Mouse (Mus musculus): ENCODE measurements at regions not wholly inside any gene's neighbourhood (a gene's known extent, or its start where the extent isn't known, plus 50 kb on each side); places are given as distances from the start of the nearest gene placed in this dataset.

DNA sequence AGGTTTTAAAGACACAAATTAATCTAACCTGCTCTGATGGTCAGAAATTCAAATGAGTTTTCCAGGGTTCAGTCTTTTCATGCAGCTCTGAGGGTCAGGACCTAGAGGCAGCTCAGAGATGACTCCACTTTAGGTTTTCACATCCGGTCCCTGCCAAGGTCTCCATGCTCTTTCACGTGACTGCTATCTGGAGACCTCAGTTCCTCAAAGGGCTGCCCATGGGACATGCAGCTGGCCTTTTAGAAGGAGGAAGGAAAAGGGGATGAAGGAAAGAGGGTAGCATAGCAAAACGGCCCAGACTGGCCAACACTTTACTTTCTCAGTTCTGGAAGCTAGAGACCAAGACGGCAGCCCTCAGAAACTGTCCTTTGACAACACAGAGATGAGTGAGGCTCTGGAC lies 276.6 kb downstream of the Nuak1 start:
- Histone ChIP-seq H3K9ac (replicated peaks; ENCODE audit: low read depth, low read length) (no peak overlapping the region), H3K4me2 (replicated peaks; ENCODE audit: low read depth, low read length) (no peak overlapping the region), H3K9me3 (ENCODE audit: control insufficient read depth, low read depth, low read length) (no peaks in the 10 kb centered on the region), H3K27ac (ENCODE audit: low read length) (no peak overlapping the region), H3K4me3 (ENCODE audit: low read depth, low read length) (no peak overlapping the region), H3K36me3 (ENCODE audit: control insufficient read depth, insufficient read depth, low read length) (no peaks in the 10 kb centered on the region), H3K27me3 (ENCODE audit: control insufficient read depth, insufficient read depth, low read length) (no peaks in the 10 kb centered on the region), H3K4me1 (ENCODE audit: control insufficient read depth, insufficient read depth, low read length) (no peaks in the 10 kb centered on the region)
- no peak for ATAC-seq (ENCODE audit: insufficient number of reproducible peaks, insufficient read depth, low FRiP score, low read depth)
- WGBS, result 72% methylated on average over 4 of the region's 4 CpGs

DNA sequence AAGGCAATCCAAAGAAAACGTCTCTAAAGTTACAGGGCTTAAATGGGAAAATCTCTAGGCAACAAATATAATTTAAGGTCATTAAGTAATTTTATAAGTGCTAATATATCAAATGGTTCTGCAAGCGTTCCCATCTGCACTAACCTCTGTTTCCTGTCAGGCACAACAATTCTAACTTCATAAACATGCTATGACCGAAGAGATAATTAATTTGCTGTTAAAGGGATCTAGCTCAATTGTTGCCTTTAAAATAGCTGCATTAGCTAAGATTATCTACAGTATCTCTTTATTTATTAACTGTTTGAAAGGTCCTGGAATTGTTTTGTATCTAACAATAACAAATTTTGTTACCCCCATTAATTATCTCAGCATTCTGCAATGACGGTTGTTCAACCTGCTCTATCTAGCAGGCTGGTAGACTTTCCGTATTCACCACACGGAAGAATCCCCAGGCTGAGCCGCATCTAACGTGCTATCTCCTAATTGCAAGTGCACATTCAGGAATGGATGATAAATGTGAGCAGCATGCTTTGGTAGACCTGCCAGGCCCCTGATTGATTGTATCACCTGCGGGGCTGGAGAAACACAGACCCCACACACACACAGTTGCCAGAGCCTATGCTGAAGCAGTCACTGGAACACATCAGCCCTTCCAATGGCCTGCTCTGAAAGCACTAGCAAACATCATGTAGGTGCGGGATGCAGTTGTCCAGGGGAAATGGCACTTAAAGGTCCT lies 274.4 kb downstream of the Nuak1 start:
- no peak for ATAC-seq (ENCODE audit: insufficient number of reproducible peaks, insufficient read depth, low FRiP score, low read depth)
- Histone ChIP-seq H3K36me3 (ENCODE audit: control insufficient read depth, insufficient read depth, low read length) (no peaks in the 10 kb centered on the region), H3K9me3 (ENCODE audit: control insufficient read depth, low read depth, low read length) (no peaks in the 10 kb centered on the region), H3K9ac (replicated peaks; ENCODE audit: low read depth, low read length) (no peak overlapping the region), H3K4me3 (ENCODE audit: low read depth, low read length) (no peak overlapping the region), H3K27ac (ENCODE audit: low read length) (no peak overlapping the region), H3K4me2 (replicated peaks; ENCODE audit: low read depth, low read length) (no peak overlapping the region), H3K27me3 (ENCODE audit: control insufficient read depth, insufficient read depth, low read length) (no peaks in the 10 kb centered on the region), H3K4me1 (ENCODE audit: control insufficient read depth, insufficient read depth, low read length) (no peaks in the 10 kb centered on the region)
- WGBS, result 23% methylated on average over 10 of the region's 10 CpGs

- Histone ChIP-seq H3K27me3 (ENCODE audit: control insufficient read depth, insufficient read depth, low read length) (no peaks in the 10 kb centered on the region), H3K9ac (replicated peaks; ENCODE audit: low read depth, low read length) (no peak overlapping the region), H3K4me3 (ENCODE audit: low read depth, low read length) (no peak overlapping the region), H3K4me2 (replicated peaks; ENCODE audit: low read depth, low read length) (no peak overlapping the region), H3K36me3 (ENCODE audit: control insufficient read depth, insufficient read depth, low read length) (no peaks in the 10 kb centered on the region), H3K4me1 (ENCODE audit: control insufficient read depth, insufficient read depth, low read length) (no peaks in the 10 kb centered on the region), H3K27ac (ENCODE audit: low read length) (no peak overlapping the region), H3K9me3 (ENCODE audit: control insufficient read depth, low read depth, low read length) (no peaks in the 10 kb centered on the region)
- 33% methylated on average over 3 of the region's 3 CpGs for WGBS
- ATAC-seq (ENCODE audit: insufficient number of reproducible peaks, insufficient read depth, low FRiP score, low read depth), result no peak
Measured at GRCm38 (mm10) chr10:84166568-84166905, 273.9 kb downstream of the Nuak1 start.

- no peaks in the 10 kb centered on the region for H3K36me3 ChIP-seq (ENCODE audit: control insufficient read depth, insufficient read depth, low read length)
- H3K27ac ChIP-seq (ENCODE audit: low read length), result no peak overlapping the region
- no peak overlapping the region for H3K4me3 ChIP-seq (ENCODE audit: low read depth, low read length)
- H3K4me2 ChIP-seq (replicated peaks; ENCODE audit: low read depth, low read length), result no peak overlapping the region
- ATAC-seq (ENCODE audit: insufficient number of reproducible peaks, insufficient read depth, low FRiP score, low read depth), result no peak
- no peaks in the 10 kb centered on the region for H3K9me3 ChIP-seq (ENCODE audit: control insufficient read depth, low read depth, low read length)
- H3K9ac ChIP-seq (replicated peaks; ENCODE audit: low read depth, low read length), result no peak overlapping the region
- H3K27me3 ChIP-seq (ENCODE audit: control insufficient read depth, insufficient read depth, low read length), result no peaks in the 10 kb centered on the region
- no peaks in the 10 kb centered on the region for H3K4me1 ChIP-seq (ENCODE audit: control insufficient read depth, insufficient read depth, low read length)
- 65% methylated on average over 4 of the region's 4 CpGs for WGBS
Measured at GRCm38 (mm10) chr10:84172828-84173321, 267.5 kb downstream of the Nuak1 start.

- ATAC-seq (ENCODE audit: insufficient number of reproducible peaks, insufficient read depth, low FRiP score, low read depth), result no peak
- H3K4me2 ChIP-seq (replicated peaks; ENCODE audit: low read depth, low read length), result no peak overlapping the region
Measured at GRCm38 (mm10) chr10:84183239-84183638, 257.2 kb downstream of the Nuak1 start.

DNA sequence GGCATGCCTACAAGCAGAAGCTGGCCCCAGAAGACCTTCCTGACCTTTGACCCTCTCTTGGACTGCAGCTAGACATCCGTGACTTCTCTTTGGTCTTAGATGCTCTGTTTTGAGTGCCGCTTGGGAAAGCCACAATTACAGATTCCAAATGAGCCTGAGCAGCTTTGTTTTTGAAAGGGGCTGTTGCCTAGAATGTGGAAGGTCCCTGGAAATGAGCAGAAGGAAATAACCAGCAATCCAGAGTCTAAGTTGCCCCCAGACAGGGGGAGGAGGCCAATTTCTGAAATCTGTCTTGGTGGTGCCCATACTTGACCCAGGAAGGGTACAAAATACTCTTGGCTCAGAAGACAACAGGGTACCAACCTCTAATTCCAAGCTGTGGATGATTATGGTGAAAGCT lies 253.9 kb downstream of the Nuak1 start:
- 53% methylated on average over 2 of the region's 2 CpGs for WGBS
- Histone ChIP-seq H3K27me3 (ENCODE audit: control insufficient read depth, insufficient read depth, low read length) (no peaks in the 10 kb centered on the region), H3K27ac (ENCODE audit: low read length) (no peak overlapping the region), H3K4me2 (replicated peaks; ENCODE audit: low read depth, low read length) (no peak overlapping the region), H3K4me1 (ENCODE audit: control insufficient read depth, insufficient read depth, low read length) (no peaks in the 10 kb centered on the region), H3K9ac (replicated peaks; ENCODE audit: low read depth, low read length) (no peak overlapping the region), H3K36me3 (ENCODE audit: control insufficient read depth, insufficient read depth, low read length) (no peaks in the 10 kb centered on the region), H3K9me3 (ENCODE audit: control insufficient read depth, low read depth, low read length) (no peaks in the 10 kb centered on the region), H3K4me3 (ENCODE audit: low read depth, low read length) (no peak overlapping the region)
- no peak for ATAC-seq (ENCODE audit: insufficient number of reproducible peaks, insufficient read depth, low FRiP score, low read depth)

More at GRCm38 (mm10) chr10:84183239-84183638, 257.2 kb downstream of the Nuak1 start:
- H3K9me3 ChIP-seq (ENCODE audit: control insufficient read depth, low read depth, low read length), result no peaks in the 10 kb centered on the region
- H3K4me3 ChIP-seq (ENCODE audit: low read depth, low read length), result no peak overlapping the region
- H3K4me1 ChIP-seq (ENCODE audit: control insufficient read depth, insufficient read depth, low read length), result no peaks in the 10 kb centered on the region
- WGBS, result 79% methylated on average over 2 of the region's 2 CpGs
- no peak overlapping the region for H3K9ac ChIP-seq (replicated peaks; ENCODE audit: low read depth, low read length)
- no peak overlapping the region for H3K27ac ChIP-seq (ENCODE audit: low read length)
- H3K36me3 ChIP-seq (ENCODE audit: control insufficient read depth, insufficient read depth, low read length), result no peaks in the 10 kb centered on the region
- H3K27me3 ChIP-seq (ENCODE audit: control insufficient read depth, insufficient read depth, low read length), result no peaks in the 10 kb centered on the region

DNA sequence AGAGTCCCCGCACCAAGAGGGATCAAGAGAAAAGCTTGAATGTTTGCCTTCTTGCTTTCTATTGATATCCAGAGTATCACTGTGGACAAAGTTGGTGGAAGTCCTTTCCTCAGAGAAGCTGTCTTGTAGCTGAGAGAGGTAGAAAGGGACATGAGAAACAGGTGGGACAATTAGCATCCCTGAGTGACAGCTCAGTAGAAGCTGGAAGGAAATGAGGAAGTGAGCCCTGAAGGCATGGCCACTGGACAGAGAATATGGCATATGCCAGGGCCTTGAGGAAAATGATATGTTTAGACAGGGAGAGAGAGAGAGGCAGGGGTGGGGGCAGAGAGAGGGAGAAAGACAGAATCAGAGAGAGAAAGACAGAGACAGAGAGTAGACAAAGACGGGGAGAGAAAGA lies 241.4 kb downstream of the Nuak1 start:
- 94% methylated on average over 2 of the region's 2 CpGs for WGBS
- Histone ChIP-seq H3K4me1 (ENCODE audit: control insufficient read depth, insufficient read depth, low read length) (no peaks in the 10 kb centered on the region), H3K4me3 (ENCODE audit: low read depth, low read length) (no peak overlapping the region), H3K9me3 (ENCODE audit: control insufficient read depth, low read depth, low read length) (no peaks in the 10 kb centered on the region), H3K36me3 (ENCODE audit: control insufficient read depth, insufficient read depth, low read length) (no peaks in the 10 kb centered on the region), H3K9ac (replicated peaks; ENCODE audit: low read depth, low read length) (no peak overlapping the region), H3K4me2 (replicated peaks; ENCODE audit: low read depth, low read length) (no peak overlapping the region), H3K27me3 (ENCODE audit: control insufficient read depth, insufficient read depth, low read length) (no peaks in the 10 kb centered on the region), H3K27ac (ENCODE audit: low read length) (no peak overlapping the region)
- ATAC-seq (ENCODE audit: insufficient number of reproducible peaks, insufficient read depth, low FRiP score, low read depth), result no peak

DNA sequence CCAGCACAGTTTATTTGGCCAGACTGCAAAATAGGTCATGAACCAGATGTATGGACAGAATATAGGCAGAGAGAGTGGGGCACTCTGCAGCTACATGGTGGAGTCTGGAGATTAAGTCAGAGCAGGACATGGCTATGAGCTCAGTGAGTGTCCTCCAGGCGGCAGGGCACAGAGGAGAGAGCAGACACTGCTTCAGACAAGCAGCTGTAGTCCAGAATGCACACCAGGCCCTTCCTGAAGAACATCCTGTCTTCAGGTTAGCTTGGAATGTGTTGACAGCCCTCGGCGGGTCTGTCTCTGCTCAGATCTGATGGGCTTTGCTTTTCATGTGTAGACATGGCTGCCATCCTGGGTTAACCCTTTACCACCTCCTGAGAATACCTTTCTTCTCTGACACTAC lies 238.6 kb downstream of the Nuak1 start:
- WGBS, result 40% methylated on average over 3 of the region's 3 CpGs

More for the DNA sequence above, 238.6 kb downstream of the Nuak1 start:
- H3K9me3 ChIP-seq (ENCODE audit: control insufficient read depth, low read depth, low read length), result no peaks in the 10 kb centered on the region
- H3K27ac ChIP-seq (ENCODE audit: low read length), result no peak overlapping the region
- no peaks in the 10 kb centered on the region for H3K36me3 ChIP-seq (ENCODE audit: control insufficient read depth, insufficient read depth, low read length)
- ATAC-seq (ENCODE audit: insufficient number of reproducible peaks, insufficient read depth, low FRiP score, low read depth), result no peak
- H3K4me1 ChIP-seq (ENCODE audit: control insufficient read depth, insufficient read depth, low read length), result no peaks in the 10 kb centered on the region
- no peak overlapping the region for H3K4me2 ChIP-seq (replicated peaks; ENCODE audit: low read depth, low read length)
- H3K4me3 ChIP-seq (ENCODE audit: low read depth, low read length), result no peak overlapping the region
- no peaks in the 10 kb centered on the region for H3K27me3 ChIP-seq (ENCODE audit: control insufficient read depth, insufficient read depth, low read length)
- no peak overlapping the region for H3K9ac ChIP-seq (replicated peaks; ENCODE audit: low read depth, low read length)
